8 mouse cellular contexts compared by ENCODE assay signal in the genomic region with DNA sequence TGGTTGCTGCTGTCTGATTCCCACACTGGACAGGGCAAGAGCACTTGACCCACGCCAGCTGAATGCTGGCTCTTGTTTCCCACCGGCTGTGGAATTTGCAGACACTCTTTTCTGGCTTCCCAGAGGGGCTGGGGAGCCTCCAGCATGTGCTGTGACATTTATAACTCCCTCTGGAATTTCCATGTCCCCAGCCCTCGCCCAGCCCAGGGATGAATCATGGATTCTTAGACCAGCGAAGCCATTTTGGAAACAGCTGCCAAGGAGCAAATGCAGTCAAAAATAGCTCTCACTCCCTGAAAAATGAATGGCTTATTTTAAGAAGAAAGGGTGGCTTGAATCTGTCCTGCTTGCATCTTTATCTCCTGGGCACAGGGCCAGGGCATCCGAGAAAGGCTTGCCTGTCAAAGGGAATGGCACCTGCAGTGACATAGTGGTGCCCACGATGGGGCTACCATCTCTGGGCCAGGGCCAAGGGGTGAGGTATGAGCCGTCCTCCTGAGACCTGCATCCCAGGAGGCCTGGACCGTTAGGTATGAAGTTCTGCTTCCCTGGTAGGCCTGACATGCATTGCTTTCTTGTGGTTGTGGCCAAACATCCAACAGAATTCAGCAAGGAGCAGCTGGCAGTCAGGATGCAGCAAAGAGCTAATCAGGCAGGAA.
A peak's percentile ranks its signal among the peaks of the same experiment; 100 is the strongest.
DNase-seq lines count a peak whose midpoint lies in the region; ATAC-seq and TF ChIP-seq lines count a peak whose summit lies in the region.
"Had no signal": no experiment of that assay in that cellular context is flagged by ENCODE, and none has a peak within 500 bp of the region (broad histone marks: within the 10 kb centered on the region; RNA-seq: fewer than 3 reads in every experiment).

No protein-coding gene starts in this region.

- DNase-seq in 3T3-L1 (ENCODE audit: low read depth, low spot score): peak; percentile 81
- peak; percentile 32 to 36 for DNase-seq in adrenal gland, adult 18-20 months (ENCODE audit: low spot score in 2 of 2)
- peak; percentile 56 to 61 for DNase-seq in frontal cortex, postnatal 14 days (ENCODE audit: low spot score in 2 of 2)
- peak; percentile 59 to 73 for DNase-seq in heart, postnatal 36 days
- peak; percentile 45 to 67 for DNase-seq in left cerebral cortex, adult 2 months (ENCODE audit: extremely low spot score in 1 of 2, low spot score in 2 of 2)
- no peak for DNase-seq in spleen, adult 12 weeks (ENCODE audit: low spot score)
- DNase-seq: liver, embryonic 13.5 days had no signal

- 46% methylated on average over 8 of the region's 8 CpGs for WGBS in neural tube, embryonic 15.5 days

- H3K4me2 ChIP-seq in neural tube, embryonic 15.5 days: no peak overlapping the region
- H3K4me2 ChIP-seq: liver, embryonic 13.5 days had no signal

- no peaks in the 10 kb centered on the region for H3K9me3 ChIP-seq in neural tube, embryonic 15.5 days (replicated peaks)
- H3K9me3 ChIP-seq: liver, embryonic 13.5 days had no signal

- peaks cover 11% of the 10 kb centered on the region for H3K4me1 ChIP-seq in neural tube, embryonic 15.5 days
- H3K4me1 ChIP-seq: liver, embryonic 13.5 days had no signal

- H3K27ac ChIP-seq in left cerebral cortex, adult 2 months: peak overlapping the region; percentile 84
- peak overlapping the region; percentile 58; the same call in 1 of the 2 replicates for H3K27ac ChIP-seq in neural tube, embryonic 15.5 days (replicated peaks)
- H3K27ac ChIP-seq: liver, embryonic 13.5 days had no signal

- no peaks in the 10 kb centered on the region for H3K27me3 ChIP-seq in neural tube, embryonic 15.5 days (replicated peaks)
- H3K27me3 ChIP-seq: liver, embryonic 13.5 days had no signal

- no peak; the same call in 1 of the 2 replicates for ATAC-seq in neural tube, embryonic 15.5 days (ENCODE audit: low FRiP score)

- intact Hi-C loops in heart, postnatal 36 days (cut with DNase I): loop anchor here (2.0 to 5.0 kb wide), 5 partner anchors 38 to 276 kb away; a partner anchor contains a TSS
- intact Hi-C loops in left cerebral cortex, adult 2 months (cut with DNase I): loop anchor here (5.0 kb wide), 3 partner anchors 76 to 111 kb away; no protein-coding TSS in a partner anchor

- H3K36me3 ChIP-seq in neural tube, embryonic 15.5 days: no peaks in the 10 kb centered on the region
- H3K36me3 ChIP-seq: liver, embryonic 13.5 days had no signal

- TF ChIP-seq CTCF in left cerebral cortex, adult 2 months (IDR thresholded peaks at IDR 0.05): no peak

- H3K4me3 ChIP-seq in left cerebral cortex, adult 2 months: no peak overlapping the region
- H3K4me3 ChIP-seq in neural tube, embryonic 15.5 days (replicated peaks): no peak overlapping the region
- H3K4me3 ChIP-seq: liver, embryonic 13.5 days had no signal

- no peak overlapping the region for H3K9ac ChIP-seq in neural tube, embryonic 15.5 days (replicated peaks)
- H3K9ac ChIP-seq: liver, embryonic 13.5 days had no signal
